36 mouse cellular contexts compared by ENCODE assay signal in genomic region chr9:57667817-57668216, GRCm38 (mm10). TPM values are rescaled to one million over a fixed set of nuclear protein-coding genes. Genes with fewer than 3 reads are reported as not detected.
DNase-seq lines count a peak whose midpoint lies in the region; ATAC-seq and TF ChIP-seq lines count a peak whose summit lies in the region.
"Had no signal": no experiment of that assay in that cellular context is flagged by ENCODE, and none has a peak within 500 bp of the region (broad histone marks: within the 10 kb centered on the region; RNA-seq: fewer than 3 reads in every experiment).

No protein-coding gene starts in this region.

- no peaks in the 10 kb centered on the region for H3K27me3 ChIP-seq in kidney, adult 2 months (replicated peaks; ENCODE audit: control insufficient read depth, insufficient read depth, low read length)
- H3K27me3 ChIP-seq in midbrain, embryonic 10.5 days (ENCODE audit: low read depth, poor library complexity, severe bottlenecking), result no peaks in the 10 kb centered on the region
- H3K27me3 ChIP-seq: embryonic facial prominence, embryonic 15.5 days; limb, embryonic 13.5 days; liver, embryonic 13.5 days; neural tube, embryonic 12.5 days had no signal

- peaks cover 14% of the 10 kb centered on the region; the same call in 1 of the 2 replicates for H3K4me1 ChIP-seq in kidney, adult 2 months (ENCODE audit: control insufficient read depth, insufficient read depth, low read length)
- peaks cover 19% of the 10 kb centered on the region for H3K4me1 ChIP-seq in lung, adult 2 months (ENCODE audit: control insufficient read depth, insufficient read depth, low read length)
- no peaks in the 10 kb centered on the region for H3K4me1 ChIP-seq in midbrain, embryonic 10.5 days
- H3K4me1 ChIP-seq: embryonic facial prominence, embryonic 10.5 days; embryonic facial prominence, embryonic 15.5 days; forebrain, embryonic 12.5 days; limb, embryonic 13.5 days; neural tube, embryonic 12.5 days had no signal

- intact Hi-C loops in gastrocnemius, adult 2 months (cut with DNase I), result no loop called here
- intact Hi-C loops in gastrocnemius, postnatal 36 days (cut with DNase I), result no loop called here

- DNase-seq in gastrocnemius, adult 2 months, result no peak
- DNase-seq in gastrocnemius, postnatal 36 days, result no peak
- peak; percentile 20 for DNase-seq in kidney, postnatal 36 days
- no peak for DNase-seq in kidney, adult 2 months
- no peak for DNase-seq in lung, adult 2 months
- peak; percentile 58 for DNase-seq in lung, postnatal 14 days
- DNase-seq in midbrain, embryonic 10.5 days (ENCODE audit: low spot score), result no peak
- DNase-seq: adrenal gland, adult 8-10 months; cerebellum, adult 8-10 months; cerebellum, postnatal 25 days; gastrocnemius, postnatal 25 days; liver, embryonic 13.5 days; lung, embryonic 14.5 days; right cerebral cortex, adult 18-20 months; spleen, adult 18-20 months had no signal

- ATAC-seq in activated CD4-positive, CD25-positive, alpha-beta regulatory T cell, adult 4 months, result no peak
- ATAC-seq: midbrain, embryonic 16.5 days had no signal

- H3K4me3 ChIP-seq in gastrocnemius, adult 2 months, result no peak overlapping the region
- H3K4me3 ChIP-seq in kidney, adult 2 months (ENCODE audit: insufficient read depth, low read depth, low read length), result no peak overlapping the region
- H3K4me3 ChIP-seq in lung, adult 2 months (replicated peaks; ENCODE audit: extremely low read depth, low read depth, low read length), result no peak overlapping the region
- no peak overlapping the region for H3K4me3 ChIP-seq in midbrain, embryonic 10.5 days
- H3K4me3 ChIP-seq: embryonic facial prominence, embryonic 10.5 days; embryonic facial prominence, embryonic 15.5 days; forebrain, embryonic 12.5 days; limb, embryonic 13.5 days; liver, embryonic 13.5 days; myocyte; neural tube, embryonic 12.5 days had no signal

- H3K36me3 ChIP-seq in kidney, adult 2 months (ENCODE audit: control insufficient read depth, insufficient read depth, low read length), result no peaks in the 10 kb centered on the region
- no peaks in the 10 kb centered on the region for H3K36me3 ChIP-seq in midbrain, embryonic 10.5 days
- H3K36me3 ChIP-seq: embryonic facial prominence, embryonic 10.5 days; embryonic facial prominence, embryonic 15.5 days; forebrain, embryonic 12.5 days; limb, embryonic 13.5 days; liver, embryonic 13.5 days; neural tube, embryonic 12.5 days had no signal

- no peaks in the 10 kb centered on the region for H3K9me3 ChIP-seq in midbrain, embryonic 10.5 days (replicated peaks)
- H3K9me3 ChIP-seq: embryonic facial prominence, embryonic 10.5 days; embryonic facial prominence, embryonic 15.5 days; forebrain, embryonic 12.5 days; limb, embryonic 13.5 days; liver, embryonic 13.5 days; neural tube, embryonic 12.5 days had no signal

- 75% methylated on average over 11 of the region's 11 CpGs for WGBS in kidney, adult 2 months
- 45% methylated on average over 11 of the region's 11 CpGs for WGBS in lung, adult 2 months
- WGBS in midbrain, embryonic 10.5 days, result 63% methylated on average over 11 of the region's 11 CpGs

- TF ChIP-seq POLR2A in kidney, adult 2 months (IDR thresholded peaks at IDR 0.05; ENCODE audit: low read depth, low read length), result no peak
- peak; percentile 52; the same call in 1 of the 2 replicates for TF ChIP-seq POLR2A in lung, adult 2 months (IDR thresholded peaks at IDR 0.05; ENCODE audit: borderline replicate concordance, extremely low read depth, low read depth, low read length)

- no peak for TF ChIP-seq CTCF in gastrocnemius, adult 2 months (IDR thresholded peaks at IDR 0.05)
- TF ChIP-seq CTCF in kidney, adult 2 months (conservative IDR thresholded peaks at IDR 0.05; ENCODE audit: insufficient read depth, insufficient read length, low read depth, low read length), result no peak
- TF ChIP-seq CTCF in lung, adult 2 months (IDR thresholded peaks at IDR 0.05; ENCODE audit: insufficient read depth, low read length), result no peak

- H3K27ac ChIP-seq in gastrocnemius, adult 2 months, result peak overlapping the region; percentile 48
- no peak overlapping the region for H3K27ac ChIP-seq in kidney, adult 2 months (ENCODE audit: insufficient read depth, low read depth, low read length)
- no peak overlapping the region for H3K27ac ChIP-seq in midbrain, embryonic 10.5 days (replicated peaks)
- H3K27ac ChIP-seq: embryonic facial prominence, embryonic 10.5 days; embryonic facial prominence, embryonic 15.5 days; forebrain, embryonic 12.5 days; hindbrain, embryonic 14.5 days; limb, embryonic 13.5 days; liver, embryonic 13.5 days; neural tube, embryonic 12.5 days had no signal

RNA-seq across cellular contexts. Expression of gene Csk, which starts 14.4 kb away (rescaled TPM):
- 10 to 100 TPM in 1 of 2 experiments, 1 to 10 TPM in 1; 7.1 to 14.0 TPM for total RNA-seq in gastrocnemius, adult 2 months (2021)
- total RNA-seq in gastrocnemius, postnatal 36 days (2021), result 1 to 10 TPM; 8.5 to 9.5 TPM
- 30.9 and 42.4 TPM in 2 replicates for polyA plus RNA-seq in kidney, adult 2 months (2012; rRNA removed)
- polyA plus RNA-seq in lung, adult 2 months (2012; rRNA removed), result 68.7 and 79.3 TPM in 2 replicates
- polyA plus RNA-seq in activated CD4-positive, CD25-positive, alpha-beta regulatory T cell, adult 4 months (2017; shearing (Covaris generic)), result 100 to 1,000 TPM; 118 to 146 TPM
- 38.9 and 41.5 TPM in 2 replicates for polyA plus RNA-seq in midbrain, embryonic 10.5 days (2016; fragmentation: Nextera tagmentation; extraction: Ambion mirVana)

RNA-seq across cellular contexts. Expression of gene Cyp1a2, which starts 15.7 kb away (rescaled TPM):
- not detected for total RNA-seq in gastrocnemius, adult 2 months (2021)
- total RNA-seq in gastrocnemius, postnatal 36 days (2021), result not detected
- 0.07 TPM in 1 of 2 replicates, not detected in the other for polyA plus RNA-seq in kidney, adult 2 months (2012; rRNA removed)
- polyA plus RNA-seq in lung, adult 2 months (2012; rRNA removed), result 0.23 and 0.44 TPM in 2 replicates
- polyA plus RNA-seq in activated CD4-positive, CD25-positive, alpha-beta regulatory T cell, adult 4 months (2017; shearing (Covaris generic)), result not detected
- not detected in 2 replicates for polyA plus RNA-seq in midbrain, embryonic 10.5 days (2016; fragmentation: Nextera tagmentation; extraction: Ambion mirVana)
- total RNA-seq: CH12.LX; gastrocnemius, postnatal 25 days; hematopoietic stem cell, adult 5-6 weeks; layer of hippocampus, adult 8-10 months; layer of hippocampus, postnatal 25 days; left cerebral cortex, adult 8-10 months; left cerebral cortex, postnatal 36 days had no signal
- polyA plus RNA-seq: C2C12; embryonic facial prominence, embryonic 10.5 days; embryonic facial prominence, embryonic 15.5 days; forebrain, embryonic 12.5 days; heart, embryonic 11.5 days; hindbrain, embryonic 14.5 days; kidney, embryonic 16.5 days; limb, embryonic 13.5 days; lung, embryonic 14.5 days; midbrain, embryonic 16.5 days; myocyte; neural tube, embryonic 12.5 days; urinary bladder, adult 2 months had no signal

RNA-seq across cellular contexts. Expression of gene Cyp1a1, which starts 19.9 kb away (rescaled TPM):
- under 1 TPM; 0.36 to 0.53 TPM for total RNA-seq in gastrocnemius, adult 2 months (2021)
- total RNA-seq in gastrocnemius, postnatal 36 days (2021), result under 1 TPM; 0.26 to 0.57 TPM
- 0.97 and 1.0 TPM in 2 replicates for polyA plus RNA-seq in kidney, adult 2 months (2012; rRNA removed)
- polyA plus RNA-seq in lung, adult 2 months (2012; rRNA removed), result 28.8 and 37.7 TPM in 2 replicates
- polyA plus RNA-seq in activated CD4-positive, CD25-positive, alpha-beta regulatory T cell, adult 4 months (2017; shearing (Covaris generic)), result not detected
- polyA plus RNA-seq in midbrain, embryonic 10.5 days (2016; fragmentation: Nextera tagmentation; extraction: Ambion mirVana), result 0.04 TPM in 1 of 2 replicates, not detected in the other
- total RNA-seq: hematopoietic stem cell, adult 5-6 weeks had no signal
- polyA plus RNA-seq: forebrain, embryonic 12.5 days; heart, embryonic 11.5 days; heart, embryonic 16.5 days; limb, embryonic 13.5 days; lung, embryonic 14.5 days; myocyte; neural tube, embryonic 12.5 days had no signal

RNA-seq across cellular contexts. Expression of gene Edc3, which starts 40.5 kb away (rescaled TPM):
- total RNA-seq in gastrocnemius, adult 2 months (2021), result 1 to 10 TPM; 5.9 to 6.6 TPM
- total RNA-seq in gastrocnemius, postnatal 36 days (2021), result 1 to 10 TPM; 4.8 to 6.3 TPM
- 7.9 and 8.4 TPM in 2 replicates for polyA plus RNA-seq in kidney, adult 2 months (2012; rRNA removed)
- 17.6 and 19.4 TPM in 2 replicates for polyA plus RNA-seq in lung, adult 2 months (2012; rRNA removed)
- polyA plus RNA-seq in activated CD4-positive, CD25-positive, alpha-beta regulatory T cell, adult 4 months (2017; shearing (Covaris generic)), result 10 to 100 TPM; 23.1 to 26.5 TPM
- polyA plus RNA-seq in midbrain, embryonic 10.5 days (2016; fragmentation: Nextera tagmentation; extraction: Ambion mirVana), result 42.8 and 46.6 TPM in 2 replicates

RNA-seq across cellular contexts. Expression of gene Lman1l, which starts 47.2 kb away (rescaled TPM):
- not detected for total RNA-seq in gastrocnemius, adult 2 months (2021)
- not detected for total RNA-seq in gastrocnemius, postnatal 36 days (2021)
- polyA plus RNA-seq in kidney, adult 2 months (2012; rRNA removed), result 0.08 TPM in 1 of 2 replicates, not detected in the other
- 0.06 and 0.08 TPM in 2 replicates for polyA plus RNA-seq in lung, adult 2 months (2012; rRNA removed)
- not detected for polyA plus RNA-seq in activated CD4-positive, CD25-positive, alpha-beta regulatory T cell, adult 4 months (2017; shearing (Covaris generic))
- 0.10 TPM in 1 of 2 replicates, not detected in the other for polyA plus RNA-seq in midbrain, embryonic 10.5 days (2016; fragmentation: Nextera tagmentation; extraction: Ambion mirVana)
- total RNA-seq: adrenal gland, adult 8-10 months; adrenal gland, postnatal 4 days; CH12.LX; gastrocnemius, postnatal 25 days; hematopoietic stem cell, adult 5-6 weeks; layer of hippocampus, adult 8-10 months; layer of hippocampus, postnatal 25 days; left cerebral cortex, adult 8-10 months; left cerebral cortex, postnatal 36 days had no signal
- polyA plus RNA-seq: embryonic facial prominence, embryonic 10.5 days; embryonic facial prominence, embryonic 15.5 days; forebrain, embryonic 12.5 days; heart, embryonic 11.5 days; heart, embryonic 16.5 days; hindbrain, embryonic 14.5 days; kidney, embryonic 16.5 days; limb, embryonic 13.5 days; lung, embryonic 14.5 days; midbrain, embryonic 16.5 days; neural tube, embryonic 12.5 days had no signal

Comparison
In these comparisons a context has a peak if more than half of its experiments do, and no peak if none do; other contexts are left out.
1. DNase-seq: peak in kidney, postnatal 36 days (2 of 2) and lung, postnatal 14 days (single experiment); none in gastrocnemius, adult 2 months (single experiment), gastrocnemius, postnatal 36 days (0 of 2), kidney, adult 2 months (single experiment), lung, adult 2 months (single experiment) and midbrain, embryonic 10.5 days (single experiment).
2. RNA of gene Cyp1a1, which starts 19.9 kb away (polyA plus RNA-seq): 28.8 to 37.7 TPM in lung, adult 2 months; 0.97 to 1.0 TPM in kidney, adult 2 months, not detected in activated CD4-positive, CD25-positive, alpha-beta regulatory T cell, adult 4 months and 0.04 TPM in midbrain, embryonic 10.5 days; every median in the first group is over 10 times any median in the second.